Mouse (Mus musculus): ENCODE measurements at regions not wholly inside any gene's neighbourhood (a gene's known extent, or its start where the extent isn't known, plus 50 kb on each side); places are given as distances from the start of the nearest gene placed in this dataset.
"Not testable (repeated sequence)": the region's sequence is repeated elsewhere in the genome, so short reads cannot be mapped to it uniquely, and the experiment has no call there.

- no peak for DNase-seq
These were observed 62.9 kb upstream of the Bet1 start for GRCm38 (mm10) chr6:4149663-4150062.

DNA sequence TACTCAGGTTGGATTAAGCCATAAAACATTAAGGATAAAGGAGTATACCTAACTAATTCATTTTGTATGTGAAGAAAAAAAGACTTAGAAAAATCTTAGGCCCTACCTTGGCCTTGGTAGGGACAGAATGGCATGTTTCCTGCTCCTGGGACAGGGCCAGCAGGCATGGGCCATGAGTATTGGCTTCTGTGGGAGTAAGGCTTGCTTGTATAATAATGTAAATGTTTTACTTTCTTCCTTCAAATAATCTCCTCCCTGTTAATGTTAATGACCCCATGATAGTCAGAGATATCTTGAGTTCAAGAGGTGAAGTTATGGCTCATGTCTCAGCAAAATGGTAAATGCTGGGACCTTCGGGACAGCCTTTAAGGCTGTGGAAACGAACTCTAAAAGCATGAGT lies 71.5 kb upstream of the Bet1 start:
- DNase-seq: no peak

DNA sequence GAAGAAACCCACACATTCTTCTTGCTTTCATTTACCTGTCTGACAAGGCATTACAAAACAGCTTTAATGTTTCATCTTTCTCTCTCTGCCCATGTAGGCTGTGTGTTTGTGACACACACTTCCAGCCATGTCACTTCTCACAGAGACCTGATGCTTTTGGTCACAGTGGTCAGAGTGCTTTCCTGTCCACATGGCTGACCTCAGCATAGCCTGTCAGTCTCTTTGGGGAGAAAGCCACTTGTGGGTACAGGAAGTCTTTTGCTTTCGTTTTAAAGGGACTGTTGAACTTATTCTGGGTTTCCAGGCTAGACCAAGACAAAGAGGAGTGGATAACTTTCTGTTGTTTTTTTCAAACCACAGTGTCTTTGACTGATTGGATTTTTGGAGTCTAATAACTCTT lies 77.0 kb upstream of the Bet1 start:
- no peak for DNase-seq

- no peak for DNase-seq
These were observed 80.3 kb upstream of the Bet1 start for GRCm38 (mm10) chr6:4167112-4167511.

DNA sequence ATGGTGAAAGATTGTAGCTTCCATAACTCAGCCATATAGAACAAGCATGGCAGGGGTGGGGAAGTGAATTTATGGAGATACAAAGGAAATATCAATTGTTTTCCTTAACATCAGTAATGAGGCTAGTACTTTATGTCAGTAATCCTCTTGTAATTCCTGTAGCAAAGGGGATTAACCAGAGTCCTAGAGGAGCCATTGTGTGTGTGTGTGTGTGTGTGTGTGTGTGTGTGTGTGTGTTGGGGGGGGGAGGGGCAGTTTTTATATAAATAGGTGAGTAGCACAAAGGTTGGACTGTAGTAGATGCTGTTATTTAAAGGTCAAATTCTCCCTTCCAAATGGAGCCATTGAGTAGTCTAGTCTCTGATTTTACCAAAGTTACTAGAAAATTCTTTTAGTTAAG lies 81.0 kb upstream of the Bet1 start:
- no peak for DNase-seq

DNA sequence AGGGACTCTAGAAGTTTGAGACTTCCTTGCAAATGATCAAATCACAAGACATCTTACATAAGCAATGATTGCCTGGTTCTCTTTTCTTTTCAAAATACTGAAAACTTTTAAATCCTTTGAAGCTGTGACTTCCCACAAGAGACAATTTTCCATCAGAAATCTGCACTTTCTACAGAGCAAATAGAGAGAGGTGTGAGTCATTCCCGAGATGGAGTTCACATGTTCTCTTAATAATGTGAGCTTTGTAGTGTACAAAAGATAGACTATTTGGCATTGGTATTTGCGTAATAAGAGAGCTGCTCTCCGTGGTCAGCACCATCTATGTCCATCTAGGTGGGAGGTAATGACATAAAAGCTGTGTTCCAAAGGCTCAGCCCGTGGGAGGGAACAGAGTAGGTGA lies 84.8 kb upstream of the Bet1 start:
- DNase-seq: no peak

- no peak for DNase-seq
These were observed 100.9 kb upstream of the Bet1 start for GRCm38 (mm10) chr6:4187683-4188082.

DNA sequence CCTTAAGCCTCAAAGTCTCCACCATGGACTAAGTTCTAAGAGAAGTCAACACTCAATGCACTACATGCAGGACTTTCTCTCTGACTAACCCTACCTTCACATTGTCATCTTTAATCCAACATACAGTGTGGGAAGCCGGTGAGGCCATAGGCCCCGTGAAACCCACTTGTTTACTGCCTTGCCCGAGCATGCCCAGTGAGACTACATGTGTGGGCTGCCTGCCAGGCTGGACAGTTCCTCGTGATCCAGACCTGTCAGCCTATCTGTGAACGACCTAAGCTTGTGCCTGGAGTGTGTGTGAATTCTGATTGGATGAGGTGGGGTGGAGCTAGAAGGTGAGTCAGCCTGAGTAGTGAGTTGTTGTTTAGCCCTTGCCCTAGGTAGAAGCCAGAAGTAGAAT lies 104.2 kb upstream of the Bet1 start:
- not testable (repeated sequence) for DNase-seq

- DNase-seq: no peak
These were observed 106.5 kb upstream of the Bet1 start for GRCm38 (mm10) chr6:4193286-4193685.

DNA sequence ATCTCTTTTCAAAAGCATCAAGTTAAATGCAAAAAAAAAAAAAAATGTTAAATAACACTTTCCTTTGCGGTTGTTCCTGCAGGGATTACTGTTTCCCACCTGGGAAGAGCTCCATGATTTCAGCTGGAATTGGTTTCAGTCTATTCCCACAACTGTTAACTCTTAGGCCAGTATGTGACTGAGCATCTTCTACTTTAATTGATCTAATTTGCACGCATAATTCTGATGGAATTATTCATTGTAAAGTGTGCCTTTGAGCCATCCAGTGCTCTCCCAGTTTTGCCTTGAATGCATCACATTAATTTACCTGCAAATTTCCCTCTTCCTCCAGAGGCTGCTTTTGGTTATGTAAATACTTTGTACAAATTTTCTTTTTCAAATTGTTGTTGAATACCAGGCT lies 114.4 kb upstream of the Bet1 start:
- no peak for DNase-seq

DNA sequence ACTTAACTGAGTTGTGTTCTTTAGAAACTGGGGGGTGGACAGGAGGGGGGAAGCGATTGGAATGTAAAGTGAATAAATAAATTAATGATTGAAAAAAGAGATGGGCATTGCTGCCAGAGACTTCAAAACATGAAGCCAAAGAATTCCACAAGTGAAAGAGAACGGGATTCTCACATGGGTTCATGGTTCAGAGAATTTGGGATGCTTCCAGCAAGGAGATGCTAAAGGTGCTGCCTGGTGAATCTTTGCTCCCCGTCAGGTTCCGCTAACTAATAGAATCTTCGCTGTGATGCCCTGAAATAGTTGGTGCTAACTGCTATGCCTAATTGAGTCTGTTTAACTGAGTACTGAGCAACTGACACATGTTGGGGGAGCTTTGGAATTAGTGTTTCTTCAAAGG lies 118.9 kb upstream of the Bet1 start:
- DNase-seq: no peak

- DNase-seq: no peak
These were observed 158.7 kb upstream of the Bet1 start for GRCm38 (mm10) chr6:4245265-4246112.

DNA sequence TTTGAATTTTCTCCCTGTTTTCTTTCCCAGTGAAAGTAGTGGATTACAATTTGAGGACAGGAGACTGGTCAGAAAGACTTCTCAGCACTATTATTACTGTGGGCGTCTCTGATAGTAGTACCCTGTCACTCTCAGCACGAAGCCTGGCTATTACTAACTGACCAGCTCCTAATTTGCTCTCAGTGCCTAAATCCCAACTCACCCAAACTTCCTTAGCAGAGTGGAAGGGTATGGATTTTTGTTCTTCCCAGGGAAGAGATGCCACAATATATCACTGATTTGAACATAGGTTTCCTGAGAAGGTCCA lies 159.3 kb upstream of the Bet1 start:
- DNase-seq: no peak

GRCm38 (mm10) chr6:4276607-4277006 lies 189.8 kb upstream of the Bet1 start:
- no peak for DNase-seq

DNA sequence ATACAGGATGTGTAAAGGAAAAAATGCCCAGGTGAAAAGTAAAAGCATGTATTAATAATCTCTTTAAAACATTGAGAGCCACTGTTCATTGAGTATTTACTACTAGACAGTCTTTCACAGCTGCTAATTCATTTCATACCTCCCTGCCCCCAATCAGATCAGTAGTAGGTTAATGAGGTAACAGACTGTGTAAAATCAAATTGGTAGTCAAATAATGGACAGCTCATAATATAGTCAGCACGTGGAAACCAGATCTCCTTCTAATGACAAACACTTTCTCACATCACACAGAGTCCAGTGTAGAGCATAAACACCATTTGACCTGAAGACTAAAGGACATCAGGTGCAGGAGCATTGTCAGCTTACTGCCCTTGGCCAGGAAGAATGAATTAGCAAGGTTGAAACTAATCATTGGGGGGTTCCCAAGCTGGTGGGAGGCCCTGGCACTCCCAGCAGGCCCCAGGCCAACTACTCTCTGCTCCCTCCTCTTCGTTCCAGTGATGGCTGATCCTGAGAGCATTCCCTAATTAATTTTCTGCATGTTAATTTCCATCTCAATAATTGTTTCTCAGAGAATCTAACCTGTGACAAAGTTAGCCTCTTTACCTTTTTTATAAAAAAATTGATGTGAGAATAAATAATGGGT lies 190.6 kb upstream of the Bet1 start:
- DNase-seq: no peak

DNA sequence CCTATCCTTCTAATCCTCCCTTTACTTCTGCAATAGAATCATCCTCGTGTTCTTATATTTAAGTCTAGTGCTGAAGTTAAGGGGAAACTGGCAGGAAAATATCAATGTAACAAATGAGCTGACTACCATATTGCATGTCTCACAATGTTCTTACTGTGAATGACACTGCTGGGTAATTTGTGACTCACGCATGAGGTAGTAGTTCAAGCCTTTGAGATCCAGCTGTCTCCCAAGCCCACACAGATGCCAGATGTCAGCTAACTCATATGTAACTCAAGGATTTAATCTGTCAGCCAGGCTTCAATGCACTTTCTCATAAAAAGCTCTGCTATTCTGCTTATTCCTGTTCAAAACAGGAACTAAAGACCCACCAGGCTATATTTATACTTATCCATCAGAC lies 204.6 kb upstream of the Bet1 start:
- DNase-seq: no peak

- DNase-seq: not testable (repeated sequence)
These were observed 201.2 kb upstream of the Col1a2 start for GRCm38 (mm10) chr6:4303410-4303809.

- no peak for DNase-seq
These were observed 154.7 kb upstream of the Col1a2 start for GRCm38 (mm10) chr6:4349953-4350352.

GRCm38 (mm10) chr6:4362220-4362619 lies 142.4 kb upstream of the Col1a2 start:
- no peak for DNase-seq

DNA sequence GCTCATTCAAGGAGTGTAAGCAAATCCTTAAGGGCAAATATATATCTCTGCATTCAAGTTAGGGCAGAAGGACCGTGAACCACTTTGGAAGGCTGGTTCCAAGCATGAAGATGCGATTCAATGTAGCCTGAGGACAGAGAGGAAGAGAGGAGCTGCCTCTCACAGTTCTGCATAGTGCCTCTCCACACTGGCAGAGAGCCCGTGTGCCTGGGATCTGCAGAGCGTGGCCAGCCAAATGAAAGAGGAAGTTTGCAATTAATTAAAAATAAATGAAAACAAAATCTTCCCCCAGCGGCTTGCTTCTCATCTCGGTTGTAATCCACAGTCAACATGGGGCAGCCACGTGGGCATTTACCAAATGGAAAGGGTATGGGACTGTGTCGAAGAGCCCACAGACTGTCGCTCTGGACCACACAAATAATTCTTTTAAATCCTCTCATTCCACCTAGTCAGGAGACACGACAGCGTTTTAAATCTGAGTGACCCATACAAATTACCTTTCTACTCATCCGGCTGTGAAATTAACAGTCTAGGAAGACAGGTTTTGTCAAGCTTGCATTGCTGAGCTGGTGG lies 129.1 kb upstream of the Col1a2 start:
- no peak for DNase-seq

DNA sequence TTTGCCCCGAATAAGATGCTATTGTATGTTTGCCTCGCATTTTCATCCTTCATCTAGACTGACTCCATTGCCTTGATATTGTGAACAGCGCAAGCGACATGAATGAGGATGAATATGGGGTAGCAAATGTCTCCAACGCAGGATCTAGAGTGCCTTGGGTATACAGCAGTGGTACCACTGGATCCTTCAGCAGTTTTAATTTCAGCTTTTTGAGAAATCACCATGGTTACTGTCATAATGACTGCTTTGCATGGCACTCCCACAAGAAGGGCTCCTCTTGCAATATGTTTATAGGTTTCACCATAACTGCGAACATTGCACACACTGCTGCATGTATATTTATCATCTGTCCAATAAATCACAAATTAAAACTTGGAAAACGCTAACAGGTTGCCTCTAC lies 107.8 kb upstream of the Col1a2 start:
- no peak for DNase-seq

GRCm38 (mm10) chr6:4397695-4398598 lies 106.7 kb upstream of the Col1a2 start:
- DNase-seq: no peak

DNA sequence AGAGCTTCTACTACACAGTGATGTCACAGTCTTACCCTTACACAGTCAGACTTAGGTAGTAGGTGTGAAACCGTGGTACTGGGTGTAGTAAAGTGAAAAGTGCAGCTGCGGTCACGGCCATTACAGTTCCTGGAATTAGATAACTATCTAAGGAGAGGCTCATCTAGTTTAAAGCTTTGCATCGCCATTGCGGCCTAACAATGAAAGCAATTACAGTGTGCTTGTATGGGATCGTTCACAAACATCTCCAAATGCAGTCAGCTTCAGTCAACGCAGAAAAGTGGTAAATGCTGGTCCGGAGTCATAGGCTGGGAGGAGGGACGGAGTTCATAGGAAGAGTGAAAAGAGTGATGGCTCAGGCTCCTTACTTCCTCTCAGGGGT lies 106.0 kb upstream of the Col1a2 start:
- DNase-seq: no peak

All from cerebellum, adult 18-20 months (tissue).